Mouse (Mus musculus) midbrain, embryonic 10.5 days (tissue): ENCODE data around the gene Olfr287. TPM values are rescaled to one million over a fixed set of nuclear protein-coding genes. Genes with fewer than 3 reads are reported as not detected.

ENCODE experiments used
- DNase-seq: peaks from one replicate; pipeline ENCODE4 v3.0.0-alpha.2; 2017; ENCODE audit warnings: low spot score
- H3K27ac ChIP-seq: fragments of 300-500 bp; sonication (generic); replicated peaks from 2 replicates; pipeline ENCODE4 v1.5.1; 2016; ENCODE audit warnings: mild to moderate bottlenecking
- H3K27me3 ChIP-seq: fragments of 300-500 bp; sonication (generic); 2 replicates; pipeline ENCODE4 v1.6.1; 2016; ENCODE audit warnings: low read depth, mild to moderate bottlenecking; ENCODE audit not compliant: poor library complexity, severe bottlenecking
- H3K36me3 ChIP-seq: fragments of 300-500 bp; sonication (generic); 2 replicates; pipeline ENCODE4 v1.6.1; 2016; ENCODE audit warnings: mild to moderate bottlenecking, moderate library complexity
- H3K4me1 ChIP-seq: fragments of 300-500 bp; sonication (generic); 2 replicates; pipeline ENCODE4 v1.6.1; 2016
- H3K4me3 ChIP-seq: fragments of 300-500 bp; sonication (generic); 2 replicates; pipeline ENCODE4 v1.5.1; 2016; ENCODE audit warnings: mild to moderate bottlenecking, moderate library complexity
- H3K9me3 ChIP-seq: fragments of 300-500 bp; sonication (generic); replicated peaks from 2 replicates; pipeline ENCODE4 v1.6.1; 2016; ENCODE audit warnings: mild to moderate bottlenecking
- WGBS: fragments of 180-500 bp; shearing (Covaris S2); methylation state at CpG from one replicate; pipeline ENCODE4 v1.1.7; 2016; 5-methylcytosine and 5-hydroxymethylcytosine counted together
- polyA plus RNA-seq: library from polyadenylated mRNA; unstranded; fragments of >200 nt; fragmentation: Nextera tagmentation; extraction: Ambion mirVana; gene quantifications from 2 replicates; pipeline ENCODE4 v1.2.1, GENCODE M21; 2016

The Olfr287 gene
- polyA plus RNA-seq, 1 experiment from 2014 or later, result not detected

- Histone ChIP-seq H3K27me3 (peaks cover 49% of the 10 kb centered on the region), H3K4me1 (peaks cover 53% of the 10 kb centered on the region), H3K27ac (no peak within 1 kb of the TSS), H3K36me3 (no peaks in the 10 kb centered on the region), H3K9me3 (no peaks in the 10 kb centered on the region), H3K4me3 (no peak within 1 kb of the TSS; the same call in 1 of the 2 replicates)
- DNase-seq, result no peak
- WGBS, result 89% methylated on average over 5 of the region's 5 CpGs
Measured at GRCm38 (mm10) chr15:98165525-98165924, 55.3 kb downstream of the Olfr287 start, which contains the start of gene Asb8. Gene Asb8, minus strand, starts transcription at chr15:98165625.

- H3K27me3 ChIP-seq, result peaks cover 20% of the 10 kb centered on the region
- H3K4me1 ChIP-seq, result peaks cover 29% of the 10 kb centered on the region
- 85% methylated on average over 4 of the region's 4 CpGs for whole genome bisulfite sequencing
- H3K36me3 ChIP-seq, result no peaks in the 10 kb centered on the region
- no peaks in the 10 kb centered on the region for H3K9me3 ChIP-seq
- DNase-seq, result no peak
- no peak overlapping the region for H3K27ac ChIP-seq
- no peak overlapping the region for H3K4me3 ChIP-seq
Measured at GRCm38 (mm10) chr15:98162561-98162960, 58.3 kb downstream of the Olfr287 start.

- DNase-seq, result no peak
- 75% methylated on average over 19 of the region's 19 CpGs for WGBS
- H3K4me1 ChIP-seq, result peaks cover 15% of the 10 kb centered on the region
- H3K27me3 ChIP-seq, result peaks cover 15% of the 10 kb centered on the region
- no peaks in the 10 kb centered on the region for H3K36me3 ChIP-seq
- H3K27ac ChIP-seq, result 0 out of 2 replicates have a peak overlapping the region, but pooled peaks have one; percentile 13
- H3K9me3 ChIP-seq, result no peaks in the 10 kb centered on the region
- no peak overlapping the region for H3K4me3 ChIP-seq
Measured at GRCm38 (mm10) chr15:98161026-98161805, 59.6 kb downstream of the Olfr287 start.

GRCm38 (mm10) chr15:98157253-98157652 is 63.6 kb downstream of the Olfr287 start:
- no peak for DNase-seq
- Histone ChIP-seq H3K4me3 (no peak overlapping the region), H3K4me1 (peaks cover 18% of the 10 kb centered on the region), H3K27me3 (no peaks in the 10 kb centered on the region), H3K36me3 (no peaks in the 10 kb centered on the region), H3K27ac (no peak overlapping the region), H3K9me3 (no peaks in the 10 kb centered on the region)
- 93% methylated on average over 1 of the region's 1 CpGs for WGBS

Other genes starting within 250 kb of the Olfr287 start
- 142 and 151 TPM in 2 replicates for gene Col2a1, start 216.4 kb downstream of the Olfr287 start, polyA plus RNA-seq
- 36.3 and 43.1 TPM in 2 replicates for gene Pfkm, start 128.5 kb downstream of the Olfr287 start, polyA plus RNA-seq
- 46.2 and 47.3 TPM in 2 replicates for gene Senp1, start 127.3 kb downstream of the Olfr287 start, polyA plus RNA-seq
- gene Asb8, start 55.4 kb downstream of the Olfr287 start, polyA plus RNA-seq, result 41.7 and 47.2 TPM in 2 replicates
- gene Ccdc184, start 53.9 kb downstream of the Olfr287 start, polyA plus RNA-seq, result 7.3 and 11.2 TPM in 2 replicates
- gene Olfr288, start 25.5 kb downstream of the Olfr287 start, polyA plus RNA-seq, result not detected in 2 replicates
- gene Gm44579, start 79 bp downstream of the Olfr287 start, polyA plus RNA-seq, result not detected in 2 replicates
- gene Olfr286, start 13.4 kb upstream of the Olfr287 start, polyA plus RNA-seq, result 0.02 TPM in 1 of 2 replicates, not detected in the other
- not detected in 2 replicates for gene H1fnt, start 36.2 kb upstream of the Olfr287 start, polyA plus RNA-seq
- gene Zfp641, start 75.1 kb upstream of the Olfr287 start, polyA plus RNA-seq, result 1.2 and 1.7 TPM in 2 replicates
- not detected in 2 replicates for gene Olfr285, start 96.3 kb upstream of the Olfr287 start, polyA plus RNA-seq
- not detected in 2 replicates for gene Olfr284, start 119.9 kb upstream of the Olfr287 start, polyA plus RNA-seq
- not detected in 2 replicates for gene Olfr283, start 159.9 kb upstream of the Olfr287 start, polyA plus RNA-seq
- not detected in 2 replicates for gene Olfr282, start 210.2 kb upstream of the Olfr287 start, polyA plus RNA-seq
- not detected in 2 replicates for gene Olfr281, start 231.5 kb upstream of the Olfr287 start, polyA plus RNA-seq
- gene OR5BS1P, start 248.8 kb upstream of the Olfr287 start, polyA plus RNA-seq, result not detected in 2 replicates